Mouse (Mus musculus): ENCODE measurements at regions not wholly inside any gene's neighbourhood (a gene's known extent, or its start where the extent isn't known, plus 50 kb on each side); places are given as distances from the start of the nearest gene placed in this dataset.

DNA sequence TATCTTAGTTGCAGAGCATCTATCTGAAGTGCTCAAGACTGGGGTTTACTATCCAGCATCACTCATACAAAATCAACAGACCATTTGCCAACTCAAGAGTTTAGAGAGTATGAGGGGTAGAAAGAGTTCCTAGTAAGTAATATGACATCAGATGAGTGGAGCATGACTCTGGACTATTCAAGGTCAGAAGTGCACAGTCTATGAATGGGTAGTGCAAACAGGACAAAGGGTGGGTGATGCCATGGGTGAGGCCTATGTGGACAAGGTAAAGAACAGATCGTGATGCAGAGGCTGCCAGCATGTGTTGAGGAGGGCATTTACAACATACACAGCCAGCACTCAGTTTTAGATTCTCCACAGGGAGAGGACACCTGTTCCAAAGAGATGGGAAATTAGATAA is 170.4 kb upstream of the Il15 start:
- Histone ChIP-seq H3K27me3 (replicated peaks) (no peaks in the 10 kb centered on the region), H3K27ac (ENCODE audit: insufficient read depth, low read depth) (no peak overlapping the region), H3K79me2 (replicated peaks; ENCODE audit: control insufficient read depth, extremely low read depth, insufficient read depth, poor library complexity, severe bottlenecking) (no peaks in the 10 kb centered on the region), H3K4me1 (ENCODE audit: control insufficient read depth in 1 of 2, insufficient read depth in 2 of 2) (no peaks in the 10 kb centered on the region), H3K4me2 (ENCODE audit: insufficient read depth, low read depth, poor library complexity, severe bottlenecking) (no peak overlapping the region), H3K4me3 (replicated peaks in 1 of 3; ENCODE audit: low read depth in 2 of 3, low read length in 2 of 3, poor library complexity in 1 of 3) (no peak overlapping the region), H3K9ac (ENCODE audit: insufficient read depth, low read depth) (no peak overlapping the region), H3K9me3 (replicated peaks; ENCODE audit: low read length) (no peaks in the 10 kb centered on the region), H3K36me3 (replicated peaks in 1 of 2; ENCODE audit: control insufficient read depth in 1 of 2, insufficient read depth in 1 of 2, low read length in 1 of 2) (no peaks in the 10 kb centered on the region)
- DNase-seq (ENCODE audit: extremely low read depth): no peak
- in situ Hi-C loops (cut with MboI; ENCODE audit: low pct_ligation_motif_present, low pct_unique_long_range_greater_than_20kb, low sequenced_read_pairs): no loop called here
- TF ChIP-seq E2F4 (IDR thresholded peaks at IDR 0.05; ENCODE audit: insufficient replicate concordance, low read depth, low read length) (no peak), MAFK (IDR thresholded peaks at IDR 0.05; ENCODE audit: insufficient replicate concordance, low read length) (no peak), ELF1 (IDR thresholded peaks at IDR 0.05; ENCODE audit: low read depth, low read length) (no peak), POLR2A (IDR thresholded peaks at IDR 0.05; ENCODE audit: low read depth, low read length) (no peak), JUN (IDR thresholded peaks at IDR 0.05; ENCODE audit: insufficient read depth, low read depth, low read length) (no peak), TCF12 (IDR thresholded peaks at IDR 0.05; ENCODE audit: low read depth, low read length) (no peak), MAX (IDR thresholded peaks at IDR 0.05; ENCODE audit: low read length) (no peak), EP300 (IDR thresholded peaks at IDR 0.05; ENCODE audit: low read length) (no peak), MEF2A (IDR thresholded peaks at IDR 0.05; ENCODE audit: borderline replicate concordance, low read depth, low read length) (no peak), KAT2A (IDR thresholded peaks at IDR 0.05; ENCODE audit: insufficient replicate concordance, low read length) (no peak), CHD1 (IDR thresholded peaks at IDR 0.05; ENCODE audit: low read depth, low read length) (no peak), NELFE (IDR thresholded peaks at IDR 0.05; ENCODE audit: low read depth, low read length) (no peak), SIN3A (IDR thresholded peaks at IDR 0.05; ENCODE audit: low read length) (no peak), MAZ (IDR thresholded peaks at IDR 0.05; ENCODE audit: low read depth, low read length) (no peak), ETS1 (conservative IDR thresholded peaks at IDR 0.05; ENCODE audit: low read depth, low read length) (no peak), GABPA (IDR thresholded peaks at IDR 0.05; ENCODE audit: insufficient replicate concordance, low read depth, low read length) (no peak), MYC (IDR thresholded peaks at IDR 0.05; ENCODE audit: low read depth, low read length) (no peak)
- dilution Hi-C loops (cut with MboI; ENCODE audit: extremely low pct_ligation_motif_present, extremely low pct_unique_long_range_greater_than_20kb, low sequenced_read_pairs): no loop called here

DNA sequence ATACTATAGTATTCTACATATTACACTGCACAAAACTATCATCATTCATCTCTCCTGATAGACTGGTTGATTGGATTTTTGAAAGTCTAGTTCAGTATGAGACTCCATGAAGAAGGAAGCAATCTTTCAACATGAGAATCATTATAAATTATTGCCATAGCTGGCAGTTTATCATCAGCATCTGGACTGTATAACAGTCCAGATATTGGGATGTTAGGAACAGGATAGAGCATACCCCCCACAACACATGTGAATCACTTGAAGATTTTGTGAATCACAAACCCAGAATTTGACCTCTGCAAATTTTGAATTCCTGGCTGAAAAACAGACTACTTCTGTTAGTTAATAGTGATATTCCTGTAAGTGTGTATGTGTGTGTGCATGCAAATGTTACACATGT is 135.1 kb upstream of the Il15 start:
- H3K36me3 ChIP-seq (replicated peaks in 1 of 2; ENCODE audit: control insufficient read depth in 1 of 2, insufficient read depth in 1 of 2, low read length in 1 of 2): no peaks in the 10 kb centered on the region
- TF ChIP-seq JUND (conservative IDR thresholded peaks at IDR 0.05; ENCODE audit: low read depth, low read length) (no peak), GABPA (IDR thresholded peaks at IDR 0.05; ENCODE audit: insufficient replicate concordance, low read depth, low read length) (no peak), UBTF (IDR thresholded peaks at IDR 0.05; ENCODE audit: low read depth, low read length) (no peak), EP300 (IDR thresholded peaks at IDR 0.05; ENCODE audit: low read length) (no peak), USF1 (IDR thresholded peaks at IDR 0.05; ENCODE audit: low read depth, low read length) (no peak), IRF4 (IDR thresholded peaks at IDR 0.05; ENCODE audit: low read depth, low read length) (no peak), NRF1 (IDR thresholded peaks at IDR 0.05; ENCODE audit: low read depth, low read length) (no peak), ETS1 (conservative IDR thresholded peaks at IDR 0.05; ENCODE audit: low read depth, low read length) (no peak), CHD1 (IDR thresholded peaks at IDR 0.05; ENCODE audit: low read depth, low read length) (no peak), MAFK (IDR thresholded peaks at IDR 0.05; ENCODE audit: insufficient replicate concordance, low read length) (no peak), SIN3A (IDR thresholded peaks at IDR 0.05; ENCODE audit: low read length) (no peak), MYC (IDR thresholded peaks at IDR 0.05; ENCODE audit: low read depth, low read length) (no peak), ZMIZ1 (IDR thresholded peaks at IDR 0.05; ENCODE audit: low read depth, low read length) (no peak), MAZ (IDR thresholded peaks at IDR 0.05; ENCODE audit: low read depth, low read length) (no peak), ELF1 (IDR thresholded peaks at IDR 0.05; ENCODE audit: low read depth, low read length) (no peak), CTCF (conservative IDR thresholded peaks at IDR 0.05 in 1 of 2, IDR thresholded peaks at IDR 0.05 in 1 of 2; ENCODE audit: low read depth in 2 of 2, low read length in 2 of 2) (no peak), ZKSCAN1 (IDR thresholded peaks at IDR 0.05; ENCODE audit: borderline replicate concordance, low read depth, low read length) (no peak), KAT2A (IDR thresholded peaks at IDR 0.05; ENCODE audit: insufficient replicate concordance, low read length) (no peak), TCF12 (IDR thresholded peaks at IDR 0.05; ENCODE audit: low read depth, low read length) (no peak)
- H3K27ac ChIP-seq (ENCODE audit: insufficient read depth, low read depth): no peak overlapping the region
- H3K9me3 ChIP-seq (replicated peaks; ENCODE audit: low read length): no peaks in the 10 kb centered on the region
- H3K4me1 ChIP-seq (ENCODE audit: control insufficient read depth in 1 of 2, insufficient read depth in 2 of 2): no peaks in the 10 kb centered on the region
- H3K27me3 ChIP-seq (replicated peaks): no peaks in the 10 kb centered on the region
- dilution Hi-C loops (cut with MboI; ENCODE audit: extremely low pct_ligation_motif_present, extremely low pct_unique_long_range_greater_than_20kb, low sequenced_read_pairs): no loop called here
- H3K4me3 ChIP-seq (replicated peaks in 1 of 3; ENCODE audit: low read depth in 2 of 3, low read length in 2 of 3, poor library complexity in 1 of 3): no peak overlapping the region
- H3K79me2 ChIP-seq (replicated peaks; ENCODE audit: control insufficient read depth, extremely low read depth, insufficient read depth, poor library complexity, severe bottlenecking): no peaks in the 10 kb centered on the region
- H3K4me2 ChIP-seq (ENCODE audit: insufficient read depth, low read depth, poor library complexity, severe bottlenecking): no peak overlapping the region
- H3K9ac ChIP-seq (ENCODE audit: insufficient read depth, low read depth): no peak overlapping the region
- DNase-seq (ENCODE audit: extremely low read depth): no peak
- in situ Hi-C loops (cut with MboI; ENCODE audit: low pct_ligation_motif_present, low pct_unique_long_range_greater_than_20kb, low sequenced_read_pairs): no loop called here
